Mouse (Mus musculus): ENCODE data around the gene Ddc.

GRCm38 (mm10) chr11:11923900-11924299, 26.0 kb upstream of the Ddc start:
- no peak for TF ChIP-seq GATA1 (IDR thresholded peaks at IDR 0.05; ENCODE audit: borderline replicate concordance, low read length)
- TF ChIP-seq POLR2AphosphoS5 (IDR thresholded peaks at IDR 0.05; ENCODE audit: insufficient replicate concordance, low read depth, low read length), result no peak
- no peak for TF ChIP-seq CTCF (IDR thresholded peaks at IDR 0.05; ENCODE audit: low read depth, low read length)
- no peak for TF ChIP-seq GATA2 (IDR thresholded peaks at IDR 0.05; ENCODE audit: borderline replicate concordance, low read depth, low read length)
